In genomic region chr14:18903553-18903952, GRCm38 (mm10) we compare ENCODE assay signal across 17 mouse cellular contexts. TPM values are rescaled to one million over a fixed set of nuclear protein-coding genes. Genes with fewer than 3 reads are reported as not detected.
"Had no signal": no experiment of that assay in that cellular context is flagged by ENCODE, and none has a peak within 500 bp of the region (broad histone marks: within the 10 kb centered on the region; RNA-seq: fewer than 3 reads in every experiment).

No protein-coding gene starts in this region.

- DNase-seq: kidney, adult 11 months; kidney, adult 8-10 months; kidney, postnatal 10 days; kidney, postnatal 36 days; left cerebral cortex, postnatal 4 days; liver, postnatal 0 days; lung, embryonic 14.5 days; right cerebral cortex, postnatal 14 days; spleen, adult 18-20 months; thymus, adult 18-20 months; thymus, postnatal 36 days had no signal

- ATAC-seq: intestine, embryonic 15.5 days; liver, postnatal 0 days; lung, postnatal 0 days; midbrain, embryonic 13.5 days; midbrain, embryonic 16.5 days had no signal

RNA-seq across cellular contexts. Expression of gene Ube2e2, which starts 9.5 kb away (rescaled TPM):
- total RNA-seq: monocyte, adult 5-6 weeks; neutrophil, adult 5-6 weeks had no signal
